Mouse (Mus musculus): ENCODE results near the gene Chrdl1. TPM values are rescaled to one million over a fixed set of nuclear protein-coding genes. Genes with fewer than 3 reads are reported as not detected.
A peak's percentile ranks its signal among the peaks of the same experiment; 100 is the strongest.

Chrdl1 gene
- 9.6 and 14.4 TPM in 2 replicates for polyA plus RNA-seq (2015; fragmentation: Nextera tagmentation; extraction: Ambion mirVana)

DNA sequence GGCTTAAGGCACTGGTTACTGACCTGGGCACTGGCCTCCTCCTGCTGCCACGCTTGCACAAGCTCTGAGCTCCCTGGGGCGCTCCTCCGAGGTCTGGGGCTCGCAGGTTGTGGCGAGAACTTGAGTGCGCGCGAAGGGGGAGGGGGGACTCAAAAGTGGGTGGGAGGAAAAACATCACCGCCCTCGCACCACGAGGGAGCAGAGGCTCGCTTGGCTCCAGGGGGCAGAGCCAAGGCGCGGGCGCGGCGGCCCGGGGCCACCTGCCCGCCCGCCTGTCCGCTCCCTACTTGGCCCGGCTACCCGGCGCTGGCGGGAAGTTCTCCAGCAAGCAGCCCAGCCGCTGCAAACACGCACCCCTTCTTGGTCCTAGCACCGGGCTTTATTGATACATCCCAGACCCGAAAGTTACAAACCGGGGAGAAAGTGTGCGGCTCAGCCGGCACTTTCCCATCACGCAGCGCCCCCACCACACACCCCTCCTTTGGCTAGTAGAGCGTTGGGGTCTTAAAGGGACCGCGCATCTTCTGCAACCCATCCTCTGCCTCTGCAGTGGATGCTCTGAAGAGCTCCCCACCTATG lies at the start of gene Chrdl1:
Chrdl1 (minus strand) TSS at position 472 of the 579 bp plus-strand sequence.
- H3K9me3 ChIP-seq, result no peaks in the 10 kb centered on the region
- WGBS, result 23% methylated on average over 27 of the region's 37 CpGs
- ATAC-seq (ENCODE audit: insufficient read depth, low FRiP score, low read depth), result peak; percentile 35; the same call in 1 of the 2 replicates
- no peak within 1 kb of the TSS for H3K9ac ChIP-seq
- H3K27me3 ChIP-seq (replicated peaks), result no peaks in the 10 kb centered on the region; the same call in 1 of the 2 replicates
- H3K4me3 ChIP-seq (replicated peaks), result peak within 1 kb of the TSS; percentile 43
- H3K27ac ChIP-seq, result no peak within 1 kb of the TSS
- peak within 1 kb of the TSS; percentile 56 for H3K4me2 ChIP-seq
- no peaks in the 10 kb centered on the region for H3K4me1 ChIP-seq
- no peaks in the 10 kb centered on the region for H3K36me3 ChIP-seq

DNA sequence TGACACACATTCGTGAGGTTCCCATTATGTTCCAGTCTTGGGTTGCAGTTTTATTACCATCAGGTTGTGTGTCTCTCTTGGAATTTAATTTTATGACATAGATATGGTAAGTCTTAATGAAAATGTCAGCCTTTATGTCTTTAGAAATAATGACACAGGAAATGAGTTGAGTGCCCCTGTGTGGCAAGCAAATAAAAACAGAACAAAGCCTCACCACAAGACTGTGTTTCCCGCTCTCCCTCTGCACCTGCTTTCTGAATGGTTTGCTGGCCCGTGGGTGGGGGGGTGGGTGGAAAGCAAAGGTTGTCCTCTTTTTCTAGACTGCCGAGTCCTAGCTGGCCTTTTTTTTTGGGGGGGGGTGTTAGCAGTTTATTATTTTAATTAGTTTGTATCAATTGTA lies 48.6 kb upstream of the Chrdl1 start:
- Histone ChIP-seq H3K4me1 (no peaks in the 10 kb centered on the region), H3K9ac (no peak overlapping the region), H3K9me3 (no peaks in the 10 kb centered on the region), H3K36me3 (no peaks in the 10 kb centered on the region), H3K27me3 (replicated peaks) (no peaks in the 10 kb centered on the region), H3K4me3 (replicated peaks) (no peak overlapping the region), H3K4me2 (no peak overlapping the region), H3K27ac (no peak overlapping the region)
- WGBS, result 47% methylated on average over 4 of the region's 4 CpGs
- no peak for ATAC-seq (ENCODE audit: insufficient read depth, low FRiP score, low read depth)

DNA sequence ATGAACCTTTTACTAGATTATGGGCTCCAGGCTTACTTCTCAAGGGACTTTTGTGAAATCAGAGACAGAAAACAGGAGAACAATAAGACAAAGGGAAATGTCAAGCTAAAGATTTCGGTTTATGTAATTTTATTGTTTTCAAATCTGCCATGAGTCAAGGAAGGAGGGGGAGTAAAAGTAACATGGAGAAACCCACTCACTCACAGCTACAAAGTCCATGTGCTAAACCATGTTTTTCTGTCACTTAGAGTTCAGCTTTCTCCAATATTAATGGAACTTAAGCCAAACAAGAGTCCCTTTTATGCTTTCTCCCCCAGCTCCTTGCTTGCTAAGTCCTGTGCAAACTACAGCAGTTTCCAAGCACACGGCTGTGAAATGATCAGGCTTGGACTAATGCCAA lies 10.5 kb upstream of the Chrdl1 start:
- Histone ChIP-seq H3K36me3 (no peaks in the 10 kb centered on the region), H3K4me3 (replicated peaks) (no peak overlapping the region), H3K27ac (no peak overlapping the region), H3K4me2 (no peak overlapping the region), H3K9me3 (no peaks in the 10 kb centered on the region), H3K4me1 (no peaks in the 10 kb centered on the region), H3K9ac (no peak overlapping the region), H3K27me3 (replicated peaks) (no peaks in the 10 kb centered on the region)
- ATAC-seq (ENCODE audit: insufficient read depth, low FRiP score, low read depth), result no peak
- 43% methylated on average over 2 of the region's 2 CpGs for WGBS

DNA sequence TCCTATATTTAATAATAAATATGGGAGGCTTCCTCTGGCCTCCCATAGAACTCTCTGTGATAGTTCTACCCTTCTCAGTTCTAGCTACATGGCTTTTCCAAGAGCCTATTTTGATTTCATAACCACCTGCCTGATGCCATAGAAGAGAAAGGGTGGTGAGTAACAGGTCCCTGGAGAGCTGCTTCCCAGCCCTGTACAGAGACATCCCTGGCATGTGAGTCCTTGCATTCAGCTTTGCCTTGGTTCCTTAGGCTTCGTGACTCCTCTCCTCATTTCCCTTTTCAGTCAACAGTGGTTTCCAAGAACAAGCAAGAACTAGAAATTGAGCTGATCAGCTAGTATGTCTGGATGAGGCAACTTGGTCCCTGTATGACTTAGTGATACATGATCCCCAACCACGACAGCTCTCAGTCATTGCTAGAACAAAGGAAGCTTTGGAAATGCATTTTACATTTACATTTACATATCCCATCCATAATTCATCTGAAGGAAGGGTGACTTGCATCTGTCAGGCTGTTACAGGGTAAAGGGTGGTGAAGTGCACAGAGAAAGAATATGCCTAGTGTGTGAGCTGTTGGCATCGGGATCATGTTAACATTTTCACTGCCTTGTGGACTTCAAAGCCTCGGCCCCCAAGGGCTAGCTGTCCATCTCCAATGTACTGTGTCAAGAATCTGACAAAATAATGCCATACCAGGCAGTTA lies 27.7 kb downstream of the Chrdl1 start:
- 72% methylated on average over 4 of the region's 4 CpGs for WGBS

DNA sequence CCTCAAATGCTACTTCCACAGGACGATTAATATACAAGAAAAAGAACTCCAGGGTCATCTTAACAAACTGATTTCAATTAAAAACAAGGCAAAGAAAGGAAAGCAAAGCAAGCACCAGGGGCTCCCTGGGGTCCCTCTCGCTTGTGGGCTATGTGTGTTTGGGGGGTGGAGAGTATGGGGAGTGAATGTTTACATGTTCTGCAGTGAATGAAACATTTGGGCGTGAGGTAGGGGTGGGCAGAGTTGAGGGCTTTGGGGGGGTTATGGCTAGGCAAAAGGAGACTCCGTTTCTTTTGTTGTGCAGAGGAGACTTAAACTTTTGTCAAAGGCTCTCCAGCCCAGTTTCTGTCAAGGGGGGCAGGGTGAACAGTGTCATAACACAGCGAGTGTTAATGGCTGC lies 46.8 kb downstream of the Chrdl1 start:
- no peaks in the 10 kb centered on the region for H3K27me3 ChIP-seq (replicated peaks)

More for the DNA sequence above, 27.7 kb downstream of the Chrdl1 start:
- Histone ChIP-seq H3K9me3 (no peaks in the 10 kb centered on the region), H3K4me1 (no peaks in the 10 kb centered on the region), H3K4me2 (no peak overlapping the region), H3K4me3 (replicated peaks) (no peak overlapping the region), H3K9ac (no peak overlapping the region), H3K27me3 (replicated peaks) (no peaks in the 10 kb centered on the region), H3K27ac (no peak overlapping the region), H3K36me3 (no peaks in the 10 kb centered on the region)
- no peak for ATAC-seq (ENCODE audit: insufficient read depth, low FRiP score, low read depth)

DNA sequence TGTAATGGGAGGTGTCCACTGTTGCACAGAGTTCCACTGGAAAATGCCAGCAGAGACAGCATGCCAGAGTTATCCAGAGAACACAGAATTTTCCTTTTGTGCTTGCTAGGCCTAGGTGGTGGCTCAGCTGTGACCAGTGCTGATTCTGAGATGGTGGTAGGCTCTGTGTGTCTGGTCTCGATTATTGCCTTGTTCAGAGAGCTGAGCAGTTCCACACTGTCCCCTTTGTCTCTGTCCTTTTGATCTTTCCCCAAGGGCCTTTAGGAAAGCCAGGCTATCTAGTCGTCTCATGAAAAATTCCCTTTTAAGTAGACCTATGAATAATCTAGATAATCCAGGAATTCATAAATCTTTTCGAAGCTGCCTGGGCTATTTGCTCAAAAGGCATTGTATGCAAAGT lies 47.3 kb downstream of the Chrdl1 start:
- Histone ChIP-seq H3K9ac (no peak overlapping the region), H3K27me3 (replicated peaks) (no peaks in the 10 kb centered on the region), H3K9me3 (no peaks in the 10 kb centered on the region), H3K4me1 (no peaks in the 10 kb centered on the region), H3K27ac (no peak overlapping the region), H3K36me3 (no peaks in the 10 kb centered on the region), H3K4me3 (replicated peaks) (no peak overlapping the region), H3K4me2 (no peak overlapping the region)
- ATAC-seq (ENCODE audit: insufficient read depth, low FRiP score, low read depth), result no peak
- 51% methylated on average over 3 of the region's 3 CpGs for WGBS

More for the DNA sequence above, 46.8 kb downstream of the Chrdl1 start:
- Histone ChIP-seq H3K4me3 (replicated peaks) (no peak overlapping the region), H3K4me1 (no peaks in the 10 kb centered on the region), H3K36me3 (no peaks in the 10 kb centered on the region), H3K4me2 (no peak overlapping the region), H3K9me3 (no peaks in the 10 kb centered on the region), H3K9ac (no peak overlapping the region), H3K27ac (no peak overlapping the region)
- 42% methylated on average over 5 of the region's 5 CpGs for WGBS
- no peak for ATAC-seq (ENCODE audit: insufficient read depth, low FRiP score, low read depth)

DNA sequence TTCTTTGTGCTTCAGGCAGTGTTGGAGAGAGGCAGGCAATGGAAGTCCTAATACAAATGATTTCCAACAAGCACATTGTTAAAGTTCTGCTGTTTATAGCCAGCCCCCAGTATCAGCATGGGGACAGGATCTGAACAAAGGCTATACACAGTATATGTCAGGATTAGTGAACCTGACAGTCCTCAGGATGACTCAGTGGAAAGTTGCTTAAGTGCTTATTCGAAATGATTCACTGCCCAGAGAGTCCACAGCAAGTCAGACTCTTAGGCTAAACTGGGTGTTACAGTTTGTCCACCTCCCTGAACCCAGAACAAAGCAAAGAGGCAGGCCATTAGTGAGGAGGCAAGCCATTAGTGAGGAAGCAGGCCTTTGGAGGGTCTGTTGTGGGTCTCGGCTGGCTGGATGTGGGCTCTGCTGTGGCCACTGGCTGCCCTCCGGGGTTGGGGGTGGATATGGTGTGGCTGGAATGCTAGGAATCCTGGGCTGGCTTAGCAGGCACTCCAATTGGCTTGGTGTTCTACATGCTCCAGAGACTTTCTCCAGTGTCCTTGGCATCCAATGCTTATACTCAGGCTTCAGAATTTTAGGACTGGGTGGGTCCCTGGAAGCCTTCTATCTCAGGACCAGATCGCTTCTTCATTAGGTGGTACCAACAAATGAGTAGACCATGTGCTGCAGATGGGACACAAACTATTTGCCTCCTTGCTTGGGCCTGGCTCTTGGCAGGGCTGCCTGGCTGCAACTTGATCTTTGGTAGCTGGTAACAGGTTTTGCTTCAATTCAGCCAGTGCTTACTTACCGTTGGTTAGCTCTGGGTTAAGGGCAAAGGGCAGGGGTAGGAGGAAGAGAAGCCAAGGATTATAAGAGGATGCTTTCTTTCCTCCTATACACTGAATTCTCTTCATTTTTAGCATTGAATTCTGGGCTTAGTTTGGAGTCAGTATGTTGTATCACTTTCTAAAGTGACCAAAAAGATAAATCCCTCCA lies 49.3 kb downstream of the Chrdl1 start:
- H3K9ac ChIP-seq, result no peak overlapping the region

DNA sequence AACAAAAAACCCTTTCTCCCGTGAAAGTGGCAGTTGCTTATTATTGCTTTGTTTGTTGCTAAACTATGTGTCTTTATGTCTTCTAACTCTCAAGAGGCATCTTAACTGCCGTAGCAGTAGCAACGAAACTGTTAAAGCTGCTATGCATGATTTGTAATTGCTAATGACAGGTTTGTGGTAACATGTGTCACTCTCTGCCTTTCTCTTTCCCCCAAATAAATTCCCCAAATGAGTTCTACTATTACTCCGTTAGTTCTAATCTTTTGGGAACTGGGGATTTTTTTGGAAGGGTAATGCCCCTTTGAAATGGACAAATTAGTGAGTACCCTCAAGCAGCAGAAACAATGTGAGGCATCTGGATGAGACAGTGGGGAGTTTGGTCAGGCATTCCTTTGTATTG lies 55.9 kb downstream of the Chrdl1 start:
- Histone ChIP-seq H3K4me2 (no peak overlapping the region), H3K9me3 (no peaks in the 10 kb centered on the region), H3K27ac (no peak overlapping the region), H3K27me3 (replicated peaks) (peaks cover 7% of the 10 kb centered on the region; the same call in 1 of the 2 replicates), H3K9ac (no peak overlapping the region), H3K4me1 (no peaks in the 10 kb centered on the region), H3K4me3 (replicated peaks) (no peak overlapping the region), H3K36me3 (no peaks in the 10 kb centered on the region)
- ATAC-seq (ENCODE audit: insufficient read depth, low FRiP score, low read depth), result no peak
- WGBS, result 64% methylated on average over 4 of the region's 4 CpGs

More for the DNA sequence above, 49.3 kb downstream of the Chrdl1 start:
- WGBS, result 56% methylated on average over 5 of the region's 5 CpGs
- no peak for ATAC-seq (ENCODE audit: insufficient read depth, low FRiP score, low read depth)
- Histone ChIP-seq H3K4me3 (replicated peaks) (no peak overlapping the region), H3K27ac (no peak overlapping the region), H3K4me2 (no peak overlapping the region), H3K4me1 (no peaks in the 10 kb centered on the region), H3K36me3 (no peaks in the 10 kb centered on the region), H3K9me3 (no peaks in the 10 kb centered on the region), H3K27me3 (replicated peaks) (no peaks in the 10 kb centered on the region)

DNA sequence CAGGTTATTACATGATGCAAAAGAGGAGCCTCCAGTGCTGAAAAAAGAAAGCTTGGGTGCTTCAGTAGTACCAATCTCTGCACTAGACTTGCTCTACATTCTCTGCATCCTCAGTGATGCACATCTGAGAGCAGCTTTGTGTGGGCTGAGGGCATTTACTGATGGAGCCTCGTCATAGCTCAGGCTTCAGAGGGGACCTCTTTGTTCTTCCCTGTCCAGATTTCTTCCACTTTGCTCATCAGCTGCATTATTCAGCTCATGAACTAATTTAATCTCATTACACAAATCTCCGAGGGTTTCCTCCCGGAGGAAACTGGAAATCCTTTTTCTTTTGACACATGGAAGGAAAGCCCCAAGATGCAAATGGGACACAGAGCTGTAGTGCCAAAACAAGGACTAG lies 56.5 kb downstream of the Chrdl1 start:
- Histone ChIP-seq H3K4me3 (replicated peaks) (no peak overlapping the region), H3K9ac (no peak overlapping the region), H3K27ac (no peak overlapping the region), H3K4me2 (no peak overlapping the region), H3K4me1 (no peaks in the 10 kb centered on the region), H3K27me3 (replicated peaks) (peaks cover 7% of the 10 kb centered on the region; the same call in 1 of the 2 replicates), H3K9me3 (no peaks in the 10 kb centered on the region), H3K36me3 (no peaks in the 10 kb centered on the region)
- WGBS, result 57% methylated on average over 3 of the region's 3 CpGs
- ATAC-seq (ENCODE audit: insufficient read depth, low FRiP score, low read depth), result no peak

DNA sequence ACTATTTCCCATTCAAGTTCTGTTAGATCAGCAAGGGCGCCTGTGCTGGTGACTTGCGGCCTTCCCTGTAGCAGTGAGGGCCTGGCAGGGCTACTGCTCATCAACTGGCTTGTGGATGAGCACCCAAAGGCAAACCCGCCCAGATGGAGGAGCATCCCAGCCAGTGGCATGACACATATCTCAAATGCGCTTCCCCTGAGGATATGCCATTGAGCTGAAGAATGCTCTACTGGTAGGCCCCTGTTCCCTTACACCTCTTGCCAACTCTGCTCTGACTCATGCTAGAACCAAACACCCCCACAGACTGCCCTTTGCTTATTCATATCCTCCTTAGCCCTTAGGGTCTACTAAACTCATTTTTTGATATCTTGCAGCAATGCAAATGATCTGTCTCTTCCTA lies 57.4 kb downstream of the Chrdl1 start:
- WGBS, result 89% methylated on average over 4 of the region's 4 CpGs
- Histone ChIP-seq H3K9ac (no peak overlapping the region), H3K4me1 (no peaks in the 10 kb centered on the region), H3K4me3 (replicated peaks) (no peak overlapping the region), H3K27me3 (replicated peaks) (peaks cover 7% of the 10 kb centered on the region; the same call in 1 of the 2 replicates), H3K9me3 (no peaks in the 10 kb centered on the region), H3K27ac (no peak overlapping the region), H3K4me2 (no peak overlapping the region), H3K36me3 (no peaks in the 10 kb centered on the region)
- ATAC-seq (ENCODE audit: insufficient read depth, low FRiP score, low read depth), result no peak

DNA sequence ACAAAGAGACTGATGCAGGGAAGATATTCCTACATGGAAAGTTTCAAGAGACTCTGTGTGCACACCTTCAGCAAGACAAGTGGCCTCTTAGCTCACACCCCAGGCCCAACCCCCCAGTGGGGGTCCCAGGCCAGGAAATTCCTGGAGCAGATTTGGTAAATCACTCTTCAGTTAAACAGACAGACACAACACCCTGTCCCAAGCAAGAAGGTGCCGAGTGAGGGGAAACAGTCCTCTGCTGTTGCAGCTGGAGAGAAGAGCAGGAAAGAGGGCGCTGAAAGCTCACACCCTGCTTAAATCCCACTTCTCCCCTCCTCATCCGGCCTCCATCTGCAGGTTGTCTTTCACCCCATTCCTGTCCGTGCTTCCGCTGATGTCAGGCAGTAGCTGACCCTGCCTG lies 58.2 kb downstream of the Chrdl1 start:
- no peaks in the 10 kb centered on the region for H3K36me3 ChIP-seq
- no peak overlapping the region for H3K4me3 ChIP-seq (replicated peaks)
- no peak for ATAC-seq (ENCODE audit: insufficient read depth, low FRiP score, low read depth)
- peaks cover 7% of the 10 kb centered on the region; the same call in 1 of the 2 replicates for H3K27me3 ChIP-seq (replicated peaks)
- 47% methylated on average over 5 of the region's 5 CpGs for WGBS
- H3K4me2 ChIP-seq, result no peak overlapping the region
- no peak overlapping the region for H3K27ac ChIP-seq
- no peak overlapping the region for H3K9ac ChIP-seq
- no peaks in the 10 kb centered on the region for H3K4me1 ChIP-seq
- H3K9me3 ChIP-seq, result no peaks in the 10 kb centered on the region

DNA sequence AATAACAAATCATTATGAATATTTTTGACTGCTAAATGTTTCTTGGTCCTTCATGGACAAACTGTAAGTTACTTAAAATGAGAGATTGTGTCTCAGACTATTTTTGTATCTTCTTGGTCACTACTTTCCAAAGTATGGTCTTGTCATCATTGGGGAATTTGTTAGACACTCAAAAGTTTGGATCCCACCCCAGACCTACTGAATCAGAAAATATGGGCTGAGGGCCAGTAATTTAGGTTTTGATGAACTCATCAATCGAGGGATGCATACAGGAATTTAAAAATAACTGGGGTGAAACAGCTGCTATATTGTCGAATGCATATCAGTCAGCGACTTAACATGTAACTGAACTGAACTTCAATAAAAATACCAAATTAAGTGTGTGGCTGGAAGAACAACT lies 80.9 kb downstream of the Chrdl1 start:
- no peaks in the 10 kb centered on the region for H3K9me3 ChIP-seq
- H3K27ac ChIP-seq, result no peak overlapping the region
- no peak overlapping the region for H3K4me3 ChIP-seq (replicated peaks)
- no peak for ATAC-seq (ENCODE audit: insufficient read depth, low FRiP score, low read depth)
- H3K27me3 ChIP-seq (replicated peaks), result no peaks in the 10 kb centered on the region
- WGBS, result 76% methylated on average over 3 of the region's 3 CpGs
- no peaks in the 10 kb centered on the region for H3K4me1 ChIP-seq
- no peak overlapping the region for H3K4me2 ChIP-seq
- H3K36me3 ChIP-seq, result no peaks in the 10 kb centered on the region
- no peak overlapping the region for H3K9ac ChIP-seq
